Mouse (Mus musculus) R1 (cell line): Measurements from ENCODE around the gene Ephb1.

ENCODE experiments used
- DNase-seq: peaks from one replicate; pipeline ENCODE4 v3.0.0-alpha.2; 2018; ENCODE audit warnings: low read depth, low spot score

Ephb1 gene

GRCm38 (mm10) chr9:102069151-102069882 is 285.2 kb downstream of the Ephb1 start:
- DNase-seq, result no peak

GRCm38 (mm10) chr9:102066601-102067000 is 287.9 kb downstream of the Ephb1 start:
- DNase-seq, result peak; percentile 36

GRCm38 (mm10) chr9:102045886-102046285 is 308.6 kb downstream of the Ephb1 start:
- DNase-seq, result no peak

GRCm38 (mm10) chr9:102045111-102045861 is 309.2 kb downstream of the Ephb1 start:
- DNase-seq, result peak; percentile 40

- no peak for DNase-seq
These were observed 315.3 kb downstream of the Ephb1 start for GRCm38 (mm10) chr9:102039011-102039733.

GRCm38 (mm10) chr9:102036132-102036531 is 318.4 kb downstream of the Ephb1 start:
- no peak for DNase-seq

- no peak for DNase-seq
These were observed 321.3 kb downstream of the Ephb1 start for GRCm38 (mm10) chr9:102033231-102033630.

GRCm38 (mm10) chr9:102032376-102032775 is 322.1 kb downstream of the Ephb1 start:
- no peak for DNase-seq

- peak; percentile 8 for DNase-seq
These were observed 324.8 kb downstream of the Ephb1 start for GRCm38 (mm10) chr9:102029661-102030060.

- no peak for DNase-seq
These were observed 328.4 kb downstream of the Ephb1 start for GRCm38 (mm10) chr9:102026136-102026535.

- no peak for DNase-seq
These were observed 329.4 kb downstream of the Ephb1 start for GRCm38 (mm10) chr9:102025141-102025540.

GRCm38 (mm10) chr9:102015516-102015915 is 339.0 kb downstream of the Ephb1 start:
- no peak for DNase-seq

- DNase-seq, result no peak
These were observed 346.8 kb downstream of the Ephb1 start for GRCm38 (mm10) chr9:102007706-102008105.

- DNase-seq, result no peak
These were observed 348.0 kb downstream of the Ephb1 start for GRCm38 (mm10) chr9:102006539-102006938.

GRCm38 (mm10) chr9:102002920-102003319 is 351.6 kb downstream of the Ephb1 start:
- DNase-seq, result no peak

GRCm38 (mm10) chr9:102002186-102002585 is 352.3 kb downstream of the Ephb1 start:
- DNase-seq, result no peak

- DNase-seq, result no peak
These were observed 352.8 kb downstream of the Ephb1 start for GRCm38 (mm10) chr9:102001633-102002165.

- DNase-seq, result no peak
These were observed 354.8 kb downstream of the Ephb1 start for GRCm38 (mm10) chr9:101999690-102000089.

- DNase-seq, result no peak
These were observed 357.6 kb downstream of the Ephb1 start for GRCm38 (mm10) chr9:101996771-101997500.

GRCm38 (mm10) chr9:101996183-101996582 is 358.3 kb downstream of the Ephb1 start:
- DNase-seq, result no peak

GRCm38 (mm10) chr9:101995423-101996156 is 358.9 kb downstream of the Ephb1 start:
- no peak for DNase-seq
